Mouse (Mus musculus) neural tube, embryonic 14.5 days (tissue): ENCODE results near the gene Mtfr2. TPM values are rescaled to one million over a fixed set of nuclear protein-coding genes. Genes with fewer than 3 reads are reported as not detected.

Source experiments
- ATAC-seq: fragments of 200-750 bp; cut with Nextera tagmentation; 2 replicates; pipeline ENCODE4 v1.8.0; 2017; ENCODE audit warnings: low read depth, mild to moderate bottlenecking, moderate TSS enrichment, moderate library complexity
- H3K27ac ChIP-seq: fragments of 300-500 bp; sonication (generic); 2 replicates; pipeline ENCODE4 v1.5.1; 2014; ENCODE audit warnings: low read depth, mild to moderate bottlenecking, control low read depth, low read length, moderate library complexity, mixed read lengths
- H3K27me3 ChIP-seq: fragments of 300-500 bp; sonication (generic); 2 replicates; pipeline ENCODE4 v1.6.1; 2014; ENCODE audit warnings: low read length; ENCODE audit not compliant: control insufficient read depth, insufficient read depth
- H3K36me3 ChIP-seq: fragments of 300-500 bp; sonication (generic); 2 replicates; pipeline ENCODE4 v1.6.1; 2014; ENCODE audit warnings: low read length, mixed read lengths; ENCODE audit not compliant: control insufficient read depth, insufficient read depth
- H3K4me1 ChIP-seq: fragments of 300-500 bp; sonication (generic); 2 replicates; pipeline ENCODE4 v1.6.1; 2014; ENCODE audit warnings: low read length; ENCODE audit not compliant: control insufficient read depth, insufficient read depth
- H3K4me2 ChIP-seq: fragments of 300-500 bp; sonication (generic); 2 replicates; pipeline ENCODE4 v1.6.1; 2014; ENCODE audit warnings: mild to moderate bottlenecking, low read depth, low read length, control low read depth
- H3K4me3 ChIP-seq: fragments of 300-500 bp; sonication (generic); 2 replicates; pipeline ENCODE4 v1.5.1; 2014; ENCODE audit warnings: low read depth, low read length, control low read depth, mixed read lengths
- H3K9ac ChIP-seq: fragments of 300-500 bp; sonication (generic); replicated peaks from 2 replicates; pipeline ENCODE4 v1.6.1; 2014; ENCODE audit warnings: low read depth, mild to moderate bottlenecking, control low read depth, low read length, mixed read lengths
- H3K9me3 ChIP-seq: fragments of 300-500 bp; sonication (generic); 2 replicates; pipeline ENCODE4 v1.6.1; 2016; ENCODE audit warnings: low read length; ENCODE audit not compliant: control insufficient read depth
- WGBS: fragments of 180-500 bp; shearing (Covaris S2); extraction: QIAGEN DNeasy Blood & Tissue Kit; methylation state at CpG from one replicate; pipeline ENCODE4 v1.1.7; 2014; 5-methylcytosine and 5-hydroxymethylcytosine counted together
- polyA plus RNA-seq: library from polyadenylated mRNA; unstranded; fragments of >200 nt; fragmentation: Nextera tagmentation; extraction: Ambion mirVana; gene quantifications from 2 replicates; pipeline ENCODE4 v1.2.1, GENCODE M21; 2014

Gene Mtfr2
- polyA plus RNA-seq, 1 experiment from 2014 or later, result 0.40 TPM

DNA sequence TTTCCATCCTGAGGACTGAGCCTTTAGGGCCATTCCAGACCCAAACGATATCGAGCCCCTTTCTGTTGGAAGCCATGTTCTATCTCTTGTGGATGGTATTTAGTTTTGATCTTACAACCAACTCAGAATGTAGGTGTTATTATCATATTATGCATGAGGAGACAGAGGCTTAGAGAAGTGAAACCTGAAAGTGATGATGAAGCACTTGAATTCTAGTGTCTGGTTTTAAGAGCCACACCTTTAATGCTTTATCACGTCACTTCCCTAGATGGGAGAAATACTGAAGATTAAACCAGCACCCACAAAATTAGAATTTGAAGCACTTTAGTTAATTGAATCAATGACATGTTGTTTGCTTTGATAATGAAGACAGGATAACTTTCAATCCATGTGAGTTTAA is 48.2 kb downstream of the Mtfr2 start:
- Histone ChIP-seq H3K4me3 (no peak overlapping the region), H3K27me3 (no peaks in the 10 kb centered on the region), H3K27ac (no peak overlapping the region), H3K36me3 (no peaks in the 10 kb centered on the region), H3K4me2 (no peak overlapping the region), H3K9ac (no peak overlapping the region), H3K9me3 (no peaks in the 10 kb centered on the region), H3K4me1 (no peaks in the 10 kb centered on the region)
- no peak for ATAC-seq
- WGBS, result 93% methylated on average over 3 of the region's 3 CpGs

DNA sequence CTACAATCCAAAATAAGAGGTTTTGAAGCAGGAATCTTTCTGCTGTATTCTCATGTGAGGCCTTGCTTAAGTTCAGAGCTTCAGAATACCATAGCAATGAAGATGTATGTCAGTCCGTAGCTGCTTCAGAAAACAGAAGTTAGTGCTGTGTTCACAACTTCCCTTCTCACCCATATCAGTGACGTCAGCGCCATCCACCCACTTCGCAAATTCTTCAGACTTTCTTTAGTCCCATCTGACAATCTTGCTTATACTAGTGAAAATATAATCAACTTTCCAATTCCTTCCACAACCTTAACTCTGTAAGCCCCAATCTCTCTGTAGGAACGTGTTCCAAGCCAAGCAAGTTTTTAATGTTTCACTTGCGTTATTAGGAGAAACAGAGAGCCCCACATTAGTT is 50.7 kb downstream of the Mtfr2 start:
- Histone ChIP-seq H3K4me2 (no peak overlapping the region), H3K9ac (no peak overlapping the region), H3K27me3 (no peaks in the 10 kb centered on the region), H3K9me3 (no peaks in the 10 kb centered on the region), H3K4me1 (no peaks in the 10 kb centered on the region), H3K27ac (no peak overlapping the region), H3K4me3 (no peak overlapping the region), H3K36me3 (no peaks in the 10 kb centered on the region)
- 85% methylated on average over 6 of the region's 6 CpGs for WGBS
- ATAC-seq, result no peak

DNA sequence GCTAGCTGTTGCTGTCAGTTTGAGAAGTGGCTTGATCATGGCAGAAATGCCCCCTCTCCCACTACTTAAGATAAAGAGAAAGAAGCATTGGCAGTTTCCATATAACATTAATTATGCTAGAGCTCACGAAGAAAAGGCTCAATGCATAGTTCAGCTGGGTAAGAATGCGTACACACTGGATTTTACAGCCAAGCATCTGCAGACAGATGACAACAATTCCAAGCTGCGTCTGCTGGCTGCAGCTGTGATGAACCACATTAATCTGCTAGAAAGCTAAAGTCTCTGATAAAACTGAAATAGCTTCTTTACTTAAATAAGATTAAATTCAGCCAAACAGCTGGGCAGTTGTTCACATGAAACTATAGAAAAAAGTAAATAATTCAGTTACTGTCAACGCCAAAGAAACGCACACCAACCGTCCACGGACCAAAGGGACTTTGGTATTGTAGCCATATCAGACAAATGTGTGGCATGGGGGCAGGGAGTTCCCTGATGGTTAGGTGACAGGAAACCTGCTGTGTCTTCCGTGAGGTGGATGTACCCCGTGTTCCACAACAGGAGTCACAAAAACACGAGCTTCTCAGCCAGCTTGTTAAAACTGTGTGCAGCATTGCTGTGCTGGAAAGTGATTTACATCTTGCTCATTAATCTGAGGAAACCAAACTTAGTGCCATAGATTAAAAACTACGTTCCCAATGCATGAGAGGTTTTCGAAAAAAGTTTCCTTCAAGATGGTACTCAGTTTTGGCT is 51.2 kb downstream of the Mtfr2 start:
- H3K27ac ChIP-seq, result no peak overlapping the region
- H3K4me3 ChIP-seq, result no peak overlapping the region
- H3K27me3 ChIP-seq, result no peaks in the 10 kb centered on the region
- no peaks in the 10 kb centered on the region for H3K4me1 ChIP-seq
- H3K36me3 ChIP-seq, result no peaks in the 10 kb centered on the region
- H3K9ac ChIP-seq, result no peak overlapping the region
- ATAC-seq, result no peak
- no peaks in the 10 kb centered on the region for H3K9me3 ChIP-seq
- 66% methylated on average over 12 of the region's 12 CpGs for WGBS
- H3K4me2 ChIP-seq, result no peak overlapping the region

DNA sequence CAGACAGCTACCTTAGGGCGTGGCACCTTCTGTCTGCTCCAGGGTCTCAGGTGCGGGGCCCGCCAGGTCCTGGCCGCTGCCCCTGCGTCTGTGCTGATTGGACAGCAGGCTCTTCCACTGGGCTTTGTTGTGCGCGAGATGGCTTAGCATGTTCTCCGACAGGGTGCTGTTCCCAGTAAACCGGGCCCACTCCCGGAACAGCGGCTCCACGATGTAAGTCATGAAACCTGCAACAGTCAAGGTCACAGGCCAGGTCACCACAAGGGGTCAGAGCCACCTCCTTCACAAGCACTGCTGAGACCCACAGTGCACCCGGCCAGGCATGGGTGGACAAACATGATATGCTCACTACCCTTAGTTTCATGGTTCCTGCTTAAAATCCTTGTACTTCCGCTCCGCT is 52.8 kb downstream of the Mtfr2 start:
- no peak overlapping the region for H3K27ac ChIP-seq
- no peak overlapping the region for H3K4me2 ChIP-seq
- no peak for ATAC-seq
- no peaks in the 10 kb centered on the region for H3K27me3 ChIP-seq
- no peaks in the 10 kb centered on the region for H3K36me3 ChIP-seq
- H3K4me3 ChIP-seq, result no peak overlapping the region
- 70% methylated on average over 15 of the region's 15 CpGs for WGBS
- H3K9ac ChIP-seq, result no peak overlapping the region
- no peaks in the 10 kb centered on the region for H3K4me1 ChIP-seq
- no peaks in the 10 kb centered on the region for H3K9me3 ChIP-seq

DNA sequence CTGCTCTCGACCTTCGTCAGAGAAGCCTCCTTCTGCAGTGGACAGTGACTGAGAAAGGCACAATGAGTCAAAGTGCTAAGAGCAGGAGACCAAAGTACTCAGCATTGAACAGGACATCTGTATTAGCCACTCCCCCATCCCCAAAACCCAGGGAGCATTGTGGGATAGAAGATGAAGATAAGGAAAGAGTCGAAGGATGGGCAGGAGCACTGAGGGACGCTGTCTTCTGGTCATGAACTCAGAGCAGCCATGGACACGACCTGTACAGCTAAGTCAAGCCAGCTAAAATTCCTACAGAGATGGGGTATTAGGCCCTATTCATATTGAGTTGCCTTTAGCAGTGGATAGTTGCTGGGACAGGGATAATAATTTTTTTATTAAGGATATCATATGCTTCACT is 55.4 kb downstream of the Mtfr2 start:
- no peaks in the 10 kb centered on the region for H3K9me3 ChIP-seq
- ATAC-seq, result no peak
- 88% methylated on average over 5 of the region's 5 CpGs for WGBS

DNA sequence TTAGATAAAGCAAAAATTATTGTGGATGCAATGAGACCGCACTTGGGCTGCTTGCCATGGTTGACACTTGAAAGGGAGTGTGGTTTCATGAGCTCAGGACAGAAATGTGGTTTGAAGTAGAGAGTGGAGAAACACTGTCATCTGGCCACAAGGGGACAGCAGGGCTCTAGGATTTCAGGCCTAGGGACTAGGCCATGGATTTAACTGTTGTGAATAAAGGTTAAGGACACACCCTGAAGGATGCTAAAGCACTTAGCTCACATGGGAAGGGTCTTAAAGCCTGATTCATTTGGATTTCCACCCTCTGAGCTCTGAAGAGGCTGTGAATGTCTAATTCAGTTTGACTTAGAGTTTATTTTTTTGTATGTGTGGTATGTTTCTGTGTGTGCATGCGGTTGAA is 57.9 kb downstream of the Mtfr2 start:
- Histone ChIP-seq H3K4me1 (no peaks in the 10 kb centered on the region), H3K27ac (no peak overlapping the region), H3K9ac (no peak overlapping the region), H3K4me3 (no peak overlapping the region), H3K36me3 (no peaks in the 10 kb centered on the region), H3K9me3 (no peaks in the 10 kb centered on the region), H3K4me2 (no peak overlapping the region), H3K27me3 (no peaks in the 10 kb centered on the region)
- ATAC-seq, result peak; percentile 79; the same call in 1 of the 2 replicates
- WGBS, result 88% methylated on average over 2 of the region's 2 CpGs

More for the DNA sequence above, 55.4 kb downstream of the Mtfr2 start:
- no peaks in the 10 kb centered on the region for H3K27me3 ChIP-seq
- H3K4me2 ChIP-seq, result no peak overlapping the region
- H3K4me3 ChIP-seq, result no peak overlapping the region
- H3K4me1 ChIP-seq, result no peaks in the 10 kb centered on the region
- H3K9ac ChIP-seq, result no peak overlapping the region
- H3K36me3 ChIP-seq, result no peaks in the 10 kb centered on the region
- H3K27ac ChIP-seq, result no peak overlapping the region

DNA sequence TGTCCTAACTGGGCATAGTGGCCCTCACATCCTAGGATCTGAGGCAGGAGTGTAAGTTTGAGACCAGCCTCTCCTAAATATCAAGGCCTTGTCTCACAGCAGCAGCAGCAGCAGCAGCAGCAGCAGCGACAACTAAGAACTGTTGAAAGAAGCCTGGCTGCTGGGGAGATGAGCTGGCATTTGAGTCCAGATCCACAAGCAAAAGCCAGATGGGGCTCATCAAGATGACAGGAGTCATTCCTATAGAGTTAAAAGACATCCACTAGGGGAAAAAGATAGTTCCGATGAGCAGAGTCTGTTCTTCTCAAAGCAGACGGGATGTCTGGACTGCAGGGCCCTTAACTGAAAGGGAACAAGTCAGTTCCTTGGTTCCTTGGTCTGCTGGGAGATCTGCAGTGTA is 60.8 kb downstream of the Mtfr2 start:
- Histone ChIP-seq H3K4me3 (no peak overlapping the region), H3K9me3 (no peaks in the 10 kb centered on the region), H3K36me3 (no peaks in the 10 kb centered on the region), H3K4me2 (no peak overlapping the region), H3K4me1 (no peaks in the 10 kb centered on the region), H3K9ac (no peak overlapping the region), H3K27ac (no peak overlapping the region), H3K27me3 (no peaks in the 10 kb centered on the region)
- WGBS, result 83% methylated on average over 3 of the region's 3 CpGs
- no peak for ATAC-seq

DNA sequence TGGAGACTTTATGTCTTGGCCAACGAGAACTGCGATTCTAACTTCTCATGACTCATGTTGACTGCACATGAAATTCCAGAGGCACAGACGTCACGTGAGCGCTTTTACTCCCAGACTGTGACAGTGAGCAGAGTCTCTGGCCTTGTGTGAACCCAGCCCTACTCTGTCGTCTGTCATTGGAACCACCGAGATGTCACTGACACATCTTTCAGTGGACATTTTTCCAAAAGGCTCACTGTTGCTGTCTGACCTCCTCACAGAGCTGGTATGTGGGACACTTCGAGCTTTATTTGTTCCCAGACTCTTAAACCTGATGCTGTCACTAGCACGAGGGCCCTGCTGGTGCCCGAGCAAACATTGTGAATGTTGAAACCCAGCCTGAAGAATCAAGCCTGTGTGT is 61.6 kb downstream of the Mtfr2 start:
- Histone ChIP-seq H3K27me3 (no peaks in the 10 kb centered on the region), H3K9me3 (no peaks in the 10 kb centered on the region), H3K4me3 (no peak overlapping the region), H3K9ac (no peak overlapping the region), H3K36me3 (no peaks in the 10 kb centered on the region), H3K4me1 (no peaks in the 10 kb centered on the region), H3K4me2 (no peak overlapping the region), H3K27ac (no peak overlapping the region)
- ATAC-seq, result no peak
- WGBS, result 86% methylated on average over 10 of the region's 10 CpGs
